Mouse (Mus musculus) CD4-positive naive resting alpha-beta T cell, adult 76 days (primary cell): ENCODE measurements around the gene Unc119b. TPM values are rescaled to one million over a fixed set of nuclear protein-coding genes. Genes with fewer than 3 reads are reported as not detected.

Source experiments
- total RNA-seq: library from RNA; stranded (reverse); gene quantifications from one replicate; pipeline ENCODE4 v1.2.4, GENCODE M21; 2023

Unc119b gene
- total RNA-seq, result 28.7 TPM

DNA sequence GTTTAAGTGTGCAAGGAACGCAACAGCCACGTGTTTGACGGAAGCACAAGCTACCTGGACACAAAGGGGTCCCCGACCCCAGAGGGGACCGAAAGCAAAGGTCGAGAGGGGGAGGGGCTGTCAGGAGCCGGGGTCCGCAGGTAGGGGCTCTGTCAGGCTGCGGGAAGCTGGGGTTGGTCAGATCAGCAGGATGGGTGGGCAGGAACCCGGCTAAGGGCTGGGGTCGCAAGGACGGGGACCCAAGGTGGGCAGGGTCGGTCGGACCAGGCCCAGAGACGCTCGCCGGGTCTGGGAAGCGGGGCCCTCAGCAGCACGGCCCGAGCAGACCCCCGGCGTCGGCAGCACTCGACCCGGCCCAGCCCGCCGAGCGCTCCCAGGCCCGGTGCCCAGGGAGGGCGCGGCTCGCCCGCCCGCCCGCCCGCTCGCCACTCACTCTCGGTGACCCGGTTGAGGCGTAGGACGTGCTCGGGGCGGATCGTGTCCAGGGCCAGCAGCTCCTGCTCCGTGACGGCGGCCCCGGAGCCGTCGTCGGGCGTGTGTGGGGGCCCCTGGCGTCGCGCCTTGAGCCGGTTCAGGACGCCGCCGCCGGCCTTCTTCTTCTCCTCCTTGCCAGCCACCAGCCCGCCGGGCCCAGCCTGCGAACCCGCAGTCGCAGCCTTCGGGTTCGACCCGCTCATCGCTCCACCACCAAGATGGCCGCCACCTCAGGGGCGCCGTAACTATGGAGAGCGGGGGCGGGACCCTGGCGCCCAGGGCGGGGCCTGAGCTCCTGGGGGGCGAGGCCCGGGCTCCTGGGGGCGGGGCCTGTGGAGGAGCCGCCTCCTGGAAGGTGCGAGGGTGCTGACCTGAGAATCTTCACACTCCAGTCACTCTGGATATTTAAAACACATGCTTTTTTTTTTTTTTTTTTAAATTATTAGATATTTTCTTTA lies at the start of gene Unc119b:
Unc119b (minus strand) TSS at position 742 of the 932 bp plus-strand sequence.

DNA sequence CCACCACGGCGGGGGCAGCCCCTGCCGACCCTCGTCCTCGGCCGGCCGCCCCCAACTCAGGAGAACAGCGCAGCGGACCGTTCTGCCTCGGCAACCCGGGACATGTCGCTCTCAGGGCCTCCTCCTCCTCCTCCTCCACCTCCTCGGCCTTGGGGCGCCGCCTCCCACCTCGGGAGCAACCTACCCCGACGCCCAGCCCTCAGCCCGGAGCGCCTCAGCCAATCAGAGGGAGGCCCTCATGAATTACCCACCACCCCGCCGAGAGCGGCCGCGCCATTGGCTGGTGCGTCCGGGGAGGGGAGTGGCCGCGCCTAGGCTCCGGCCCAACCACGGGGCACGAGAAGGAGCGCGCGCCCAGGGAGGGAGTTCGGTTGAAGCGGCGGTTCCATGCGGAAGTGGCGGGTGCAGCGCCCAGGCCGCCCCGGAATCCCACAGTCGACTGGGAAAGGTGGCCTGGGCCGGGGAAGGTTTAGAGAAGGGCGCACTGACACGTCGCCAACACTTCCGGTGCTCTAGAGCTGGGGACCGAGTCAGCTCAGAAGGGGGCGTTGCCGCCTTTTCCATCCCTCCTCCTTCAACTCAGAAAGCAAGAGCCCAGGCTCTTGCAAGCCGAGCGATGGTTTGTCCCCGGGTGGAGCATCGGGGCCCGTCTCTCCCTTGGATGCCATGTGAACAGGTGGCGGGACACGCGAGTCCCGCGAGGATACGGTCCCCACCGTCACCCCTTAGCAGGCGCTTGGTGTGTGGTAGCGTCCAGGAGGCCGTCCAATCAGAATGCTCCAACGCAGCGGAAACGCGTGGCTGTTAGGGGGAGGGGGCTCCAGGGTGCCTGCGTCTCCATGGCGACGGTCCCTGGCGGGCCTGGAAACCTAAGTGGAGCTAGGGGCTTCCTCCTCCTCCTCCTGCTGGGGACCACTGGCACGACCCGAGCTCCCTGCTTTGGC lies 23.5 kb upstream of the Unc119b start, which contains the start of gene Mlec:
Mlec (minus strand) TSS at position 140 of the 944 bp plus-strand sequence.

DNA sequence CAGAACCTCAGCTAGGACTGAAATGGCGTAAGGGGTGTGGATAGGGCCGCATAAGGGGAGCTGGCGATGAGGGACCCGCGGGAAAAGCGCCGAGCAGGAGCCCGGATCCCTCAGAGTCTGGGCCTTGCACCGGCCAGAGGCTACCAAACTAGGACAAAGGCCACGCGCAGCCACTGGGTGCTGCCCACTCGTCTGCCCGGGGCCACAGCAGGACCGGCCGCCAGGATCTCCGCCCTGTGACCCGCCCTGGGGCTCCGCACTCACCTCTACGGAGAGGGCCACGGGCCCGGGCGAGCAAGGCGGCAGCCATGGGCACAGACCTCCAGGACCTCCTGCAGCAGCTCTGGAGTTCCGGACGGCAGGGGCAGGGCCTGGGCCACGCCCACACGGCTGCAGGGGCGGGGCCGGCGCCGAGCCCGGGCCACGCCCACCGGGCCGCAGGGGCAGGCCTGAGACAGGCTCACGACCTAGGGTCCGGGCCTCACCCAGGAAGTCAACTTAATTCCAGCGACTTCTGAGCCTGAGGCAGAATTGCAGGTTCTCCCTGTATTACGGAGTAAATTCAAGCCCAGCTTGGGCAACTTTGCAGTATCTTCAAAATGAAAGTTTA lies 15.7 kb downstream of the Unc119b start, which contains the start of gene Acads:
Acads (minus strand) TSS at position 386 of the 610 bp plus-strand sequence.

DNA sequence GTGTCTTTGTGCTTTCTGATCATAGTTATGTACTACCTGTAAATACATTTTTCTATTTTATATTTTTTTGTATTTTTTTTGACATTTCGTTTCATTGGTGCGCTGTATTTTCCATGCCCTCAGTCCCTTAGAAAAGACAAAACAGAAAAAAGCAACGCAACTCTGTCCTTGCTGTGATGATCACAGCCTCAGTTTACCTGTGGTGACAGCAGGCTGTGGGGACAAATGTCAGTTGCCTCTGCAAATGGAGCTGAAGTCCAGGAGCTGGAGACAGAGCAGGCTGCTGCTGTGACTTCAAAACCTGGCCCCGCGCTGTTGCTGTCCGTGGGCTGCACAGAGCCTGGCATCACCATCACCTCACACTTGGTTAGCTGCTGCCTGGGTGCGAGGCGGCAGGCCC lies 36.6 kb downstream of the Unc119b start, which contains the start of gene Gm10401:
Gm10401 (minus strand) TSS at position 101 of the 400 bp plus-strand sequence.

Other genes starting within 250 kb of the Unc119b start
- gene Oasl2, start 238.0 kb downstream of the Unc119b start, total RNA-seq, result 31.4 TPM
- gene Oasl1, start 211.7 kb downstream of the Unc119b start, total RNA-seq, result 5.4 TPM
- 34.2 TPM for gene 2210016L21Rik, start 192.8 kb downstream of the Unc119b start, total RNA-seq
- not detected for gene Hnf1a, start 163.9 kb downstream of the Unc119b start, total RNA-seq
- 64.9 TPM for gene Sppl3, start 123.8 kb downstream of the Unc119b start, total RNA-seq
- not detected for gene Gm10401, start 36.7 kb downstream of the Unc119b start, total RNA-seq
- gene Acads, start 15.6 kb downstream of the Unc119b start, total RNA-seq, result 22.9 TPM
- 78.6 TPM for gene Mlec, start 23.2 kb upstream of the Unc119b start, total RNA-seq
- gene Cabp1, start 59.4 kb upstream of the Unc119b start, total RNA-seq, result 0.26 TPM
- gene Pop5, start 100.9 kb upstream of the Unc119b start, total RNA-seq, result 61.6 TPM
- gene Rnf10, start 137.9 kb upstream of the Unc119b start, total RNA-seq, result 199 TPM
- 26.0 TPM for gene Coq5, start 144.7 kb upstream of the Unc119b start, total RNA-seq
- 199 TPM for gene Dynll1, start 166.0 kb upstream of the Unc119b start, total RNA-seq
- 33.1 TPM for gene Srsf9, start 192.2 kb upstream of the Unc119b start, total RNA-seq
- gene Gatc, start 206.2 kb upstream of the Unc119b start, total RNA-seq, result 4.3 TPM
- gene Triap1, start 206.2 kb upstream of the Unc119b start, total RNA-seq, result 15.2 TPM
- 213 TPM for gene Cox6a1, start 214.0 kb upstream of the Unc119b start, total RNA-seq